Mouse (Mus musculus) ES-Bruce4 (cell line): ENCODE measurements around the gene Glb1l. TPM values are rescaled to one million over a fixed set of nuclear protein-coding genes. Genes with fewer than 3 reads are reported as not detected.

Experiments used
- H3K27ac ChIP-seq: 2 replicates; pipeline ENCODE4 v1.5.1; 2012; ENCODE audit warnings: low read length, inconsistent platforms; ENCODE audit not compliant: insufficient read depth
- H3K27me3 ChIP-seq: 2 replicates; pipeline ENCODE4 v1.6.1; 2012; ENCODE audit warnings: mild to moderate bottlenecking, low read length, inconsistent platforms; ENCODE audit not compliant: control insufficient read depth, poor library complexity, insufficient read depth, severe bottlenecking
- H3K36me3 ChIP-seq: 2 replicates; pipeline ENCODE4 v1.6.1; 2012; ENCODE audit warnings: inconsistent platforms, mild to moderate bottlenecking, low read length, moderate library complexity; ENCODE audit not compliant: control insufficient read depth, poor library complexity, insufficient read depth, severe bottlenecking
- H3K4me1 ChIP-seq: one replicate; pipeline ENCODE4 v1.8.1; 2011; ENCODE audit warnings: low read length; ENCODE audit not compliant: control insufficient read depth, insufficient read depth
- H3K4me3 ChIP-seq: 2 replicates; pipeline ENCODE4 v1.5.1; 2011; ENCODE audit warnings: low read depth, mild to moderate bottlenecking, low read length
- H3K9ac ChIP-seq: 2 replicates; pipeline ENCODE4 v1.6.1; 2012; ENCODE audit warnings: low read depth, mild to moderate bottlenecking, inconsistent platforms; ENCODE audit not compliant: poor library complexity, severe bottlenecking
- H3K9me3 ChIP-seq: replicated peaks from 2 replicates; pipeline ENCODE4 v1.6.1; 2012; ENCODE audit warnings: mild to moderate bottlenecking, low read length, inconsistent platforms; ENCODE audit not compliant: control insufficient read depth, poor library complexity, insufficient read depth, severe bottlenecking
- CTCF ChIP-seq: IDR thresholded peaks from one replicate; pipeline ENCODE4 v1.8.1; 2011; ENCODE audit warnings: low read depth, low read length
- EP300 ChIP-seq: IDR thresholded peaks from 2 replicates; pipeline ENCODE4 v1.6.1; 2011; ENCODE audit warnings: low read depth, low read length; ENCODE audit not compliant: insufficient read depth
- POLR2A ChIP-seq: IDR thresholded peaks from one replicate; pipeline ENCODE4 v1.8.1; 2011; ENCODE audit warnings: low read length; ENCODE audit not compliant: insufficient read depth
- polyA plus RNA-seq: library from polyadenylated mRNA; stranded (reverse); fragments of >200 nt; gene quantifications from 2 replicates; pipeline ENCODE4 v1.2.4, GENCODE M21; 2011; ENCODE audit warnings: low read depth; ENCODE audit not compliant: missing spikeins, insufficient read depth, insufficient read length

Glb1l gene
- polyA plus RNA-seq, 1 experiment: 5.1 TPM

- Histone ChIP-seq H3K9me3 (no peaks in the 10 kb centered on the region), H3K9ac (no peak overlapping the region), H3K27ac (no peak overlapping the region), H3K4me3 (no peak overlapping the region), H3K36me3 (no peaks in the 10 kb centered on the region), H3K4me1 (no peaks in the 10 kb centered on the region), H3K27me3 (no peaks in the 10 kb centered on the region)
- TF ChIP-seq EP300 (no peak), POLR2A (no peak), CTCF (no peak)
Observed at GRCm38 (mm10) chr1:75182160-75182559, 28.5 kb downstream of the Glb1l start.

GRCm38 (mm10) chr1:75181377-75181870, 29.2 kb downstream of the Glb1l start:
- Histone ChIP-seq H3K27me3 (no peaks in the 10 kb centered on the region), H3K4me1 (no peaks in the 10 kb centered on the region), H3K27ac (no peak overlapping the region), H3K9ac (no peak overlapping the region), H3K9me3 (no peaks in the 10 kb centered on the region), H3K4me3 (no peak overlapping the region), H3K36me3 (no peaks in the 10 kb centered on the region)
- no peak for TF ChIP-seq EP300
- no peak for TF ChIP-seq CTCF
- TF ChIP-seq POLR2A: no peak

- no peak overlapping the region for H3K27ac ChIP-seq
- H3K4me1 ChIP-seq: no peaks in the 10 kb centered on the region
- H3K9ac ChIP-seq: peak overlapping the region; percentile 17; the same call in 1 of the 2 replicates
- no peak for TF ChIP-seq EP300
- TF ChIP-seq POLR2A: no peak
- no peak for TF ChIP-seq CTCF
- H3K27me3 ChIP-seq: no peaks in the 10 kb centered on the region
- H3K36me3 ChIP-seq: no peaks in the 10 kb centered on the region
- H3K4me3 ChIP-seq: no peak overlapping the region
- no peaks in the 10 kb centered on the region for H3K9me3 ChIP-seq
Observed at GRCm38 (mm10) chr1:75180741-75181140, 29.9 kb downstream of the Glb1l start.

GRCm38 (mm10) chr1:75180105-75180590, 30.5 kb downstream of the Glb1l start, which contains the start of gene Abcb6:
Gene Abcb6 (minus strand): TSS chr1:75180392.
- Histone ChIP-seq H3K9me3 (no peaks in the 10 kb centered on the region), H3K4me1 (no peaks in the 10 kb centered on the region), H3K4me3 (peak within 1 kb of the TSS; percentile 70), H3K36me3 (no peaks in the 10 kb centered on the region), H3K27ac (no peak within 1 kb of the TSS), H3K27me3 (no peaks in the 10 kb centered on the region), H3K9ac (peak within 1 kb of the TSS; percentile 17)
- peak; percentile 10 for TF ChIP-seq POLR2A
- TF ChIP-seq CTCF: no peak

GRCm38 (mm10) chr1:75179334-75180104, 31.1 kb downstream of the Glb1l start:
- H3K9ac ChIP-seq: peak overlapping the region; percentile 3; the same call in 1 of the 2 replicates
- H3K27me3 ChIP-seq: no peaks in the 10 kb centered on the region
- peak overlapping the region; percentile 70 for H3K4me3 ChIP-seq
- no peaks in the 10 kb centered on the region for H3K36me3 ChIP-seq
- H3K9me3 ChIP-seq: no peaks in the 10 kb centered on the region
- H3K27ac ChIP-seq: no peak overlapping the region
- H3K4me1 ChIP-seq: no peaks in the 10 kb centered on the region
- TF ChIP-seq POLR2A (no peak), CTCF (no peak), EP300 (no peak)
